Mouse (Mus musculus): Measurements from ENCODE around the gene Prkrip1.
"Not testable (repeated sequence)": the region's sequence is repeated elsewhere in the genome, so short reads cannot be mapped to it uniquely, and the experiment has no call there.

Prkrip1 gene

GRCm38 (mm10) chr5:136160084-136160483, 38.7 kb downstream of the Prkrip1 start:
- DNase-seq: peak; percentile 51 to 55

GRCm38 (mm10) chr5:136155399-136155798, 43.4 kb downstream of the Prkrip1 start:
- no peak for DNase-seq

GRCm38 (mm10) chr5:136152365-136152764, 46.4 kb downstream of the Prkrip1 start:
- no peak for DNase-seq

- not testable (repeated sequence) for DNase-seq
Observed at GRCm38 (mm10) chr5:136149134-136149576, 49.6 kb downstream of the Prkrip1 start.

- DNase-seq: no peak
Observed at GRCm38 (mm10) chr5:136147704-136148103, 51.1 kb downstream of the Prkrip1 start.

- DNase-seq: no peak
Observed at GRCm38 (mm10) chr5:136146936-136147335, 51.8 kb downstream of the Prkrip1 start.

- peak in 1 of 2 experiments; percentile 43 for DNase-seq
Observed at GRCm38 (mm10) chr5:136144606-136145430, 53.9 kb downstream of the Prkrip1 start.

GRCm38 (mm10) chr5:136143161-136143755, 55.5 kb downstream of the Prkrip1 start:
- DNase-seq: no peak

- no peak for DNase-seq
Observed at GRCm38 (mm10) chr5:136142746-136143145, 56.0 kb downstream of the Prkrip1 start.

- no peak for DNase-seq
Observed at GRCm38 (mm10) chr5:136140057-136140482, 58.7 kb downstream of the Prkrip1 start.

GRCm38 (mm10) chr5:136139393-136139792, 59.4 kb downstream of the Prkrip1 start:
- no peak for DNase-seq

GRCm38 (mm10) chr5:136137658-136138274, 61.0 kb downstream of the Prkrip1 start:
- peak in 1 of 2 experiments; percentile 40 for DNase-seq

- DNase-seq: no peak
Observed at GRCm38 (mm10) chr5:136136292-136136990, 62.3 kb downstream of the Prkrip1 start.

- DNase-seq: peak; percentile 96 to 98
Observed at GRCm38 (mm10) chr5:136135571-136136291, 63.0 kb downstream of the Prkrip1 start, which contains the start of the genes Lrwd1 and Alkbh4. TSS of gene Lrwd1 (minus strand) at chr5:136136074. TSS of gene Alkbh4 (plus strand) at chr5:136136146.

Data from lung, adult 18-20 months (tissue).